Mouse (Mus musculus): ENCODE results near the gene Arhgdib. TPM values are rescaled to one million over a fixed set of nuclear protein-coding genes. Genes with fewer than 3 reads are reported as not detected.

Arhgdib gene
- 228 and 280 TPM in 2 replicates for polyA plus RNA-seq (2012)

DNA sequence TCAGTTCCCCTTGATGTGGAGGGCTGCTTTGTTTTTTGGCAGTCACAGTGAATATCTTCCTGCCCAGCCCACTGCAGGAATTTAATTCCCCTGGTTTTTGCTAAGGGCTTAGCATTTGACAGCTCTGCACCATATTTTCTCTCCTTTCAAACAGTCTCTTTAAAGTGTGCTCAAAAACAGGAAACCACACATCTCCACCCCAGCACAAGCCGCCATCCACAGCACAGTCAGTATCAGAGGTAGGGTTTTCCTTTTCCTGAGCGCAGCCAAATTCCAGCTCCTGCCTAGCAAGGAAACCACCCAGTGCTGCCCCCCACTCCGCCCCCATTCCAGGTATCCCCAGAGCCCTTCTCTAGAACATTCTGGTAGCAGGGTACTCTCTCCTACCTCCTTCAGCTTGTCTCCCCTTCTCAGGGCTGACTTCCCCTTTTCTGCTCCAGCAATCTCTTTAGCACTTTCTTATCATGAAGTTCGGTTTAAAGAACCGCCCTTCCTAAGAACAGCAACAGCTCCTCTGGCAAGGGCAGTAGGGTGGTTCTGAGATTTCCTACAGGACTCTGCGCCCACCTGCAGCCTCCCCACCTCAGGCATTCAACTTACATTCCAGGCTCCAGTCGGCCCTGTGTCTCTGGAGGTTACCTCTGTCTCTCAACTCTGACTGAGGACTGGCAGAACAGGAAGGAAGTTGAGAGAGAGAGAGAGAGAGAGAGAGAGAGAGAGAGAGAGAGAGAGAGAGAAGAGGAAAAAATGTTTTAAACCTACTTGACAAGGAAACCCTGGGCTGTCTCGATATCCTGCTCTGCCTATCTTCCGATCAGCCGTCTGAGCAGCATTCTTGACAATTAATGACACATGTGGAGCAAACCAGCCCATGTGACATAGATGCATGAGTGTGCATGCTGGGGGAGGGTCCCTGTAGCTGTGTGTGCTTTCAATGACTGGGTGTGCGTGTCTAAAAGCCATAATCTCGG, at the start of gene Arhgdib:
Gene Arhgdib, minus strand, starts transcription at position 849 of the 971 bp plus-strand sequence.

DNA sequence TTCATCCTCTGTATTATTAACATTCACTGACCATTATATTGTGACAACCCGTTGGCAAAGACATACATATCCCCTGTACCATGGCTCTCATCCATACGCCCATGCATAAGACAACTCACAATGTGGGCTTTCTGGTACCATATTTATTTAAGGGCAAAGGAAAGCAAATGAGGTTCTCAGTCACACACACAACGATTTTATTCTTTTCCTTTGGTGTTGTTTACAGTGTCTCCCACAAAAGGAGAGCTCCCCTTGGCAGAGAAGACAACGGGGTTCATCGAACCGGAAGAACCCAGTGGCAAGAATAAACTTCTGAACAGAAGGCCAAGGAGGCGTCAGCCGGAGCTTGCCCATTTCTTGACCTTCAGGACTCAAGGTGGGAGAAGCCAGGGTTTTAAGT, 18.2 kb downstream of the Arhgdib start, which contains the start of gene Pde6h:
Gene Pde6h, plus strand, starts transcription at position 301 of the 400 bp plus-strand sequence.

DNA sequence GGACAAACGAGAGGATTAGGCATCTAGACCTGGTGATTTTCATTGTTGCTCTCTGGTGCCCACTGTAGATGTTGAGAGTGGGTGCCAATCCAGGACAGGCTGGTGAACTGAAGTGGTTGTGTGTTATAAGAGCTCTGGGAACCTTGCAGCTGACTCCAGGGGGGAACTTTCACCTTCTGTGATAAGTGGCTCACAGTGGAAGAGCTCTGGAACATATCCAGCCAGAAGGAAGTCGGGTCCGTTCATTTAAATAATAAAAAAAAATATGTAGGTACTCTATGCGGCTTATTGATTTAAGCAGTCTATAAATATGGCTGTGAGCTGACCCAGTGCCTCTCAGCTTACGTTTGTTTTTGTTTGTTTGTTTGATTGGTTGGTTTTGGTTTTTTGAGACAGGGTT, 19.6 kb downstream of the Arhgdib start, which contains the start of gene Erp27:
Gene Erp27, minus strand, starts transcription at position 101 of the 400 bp plus-strand sequence.

DNA sequence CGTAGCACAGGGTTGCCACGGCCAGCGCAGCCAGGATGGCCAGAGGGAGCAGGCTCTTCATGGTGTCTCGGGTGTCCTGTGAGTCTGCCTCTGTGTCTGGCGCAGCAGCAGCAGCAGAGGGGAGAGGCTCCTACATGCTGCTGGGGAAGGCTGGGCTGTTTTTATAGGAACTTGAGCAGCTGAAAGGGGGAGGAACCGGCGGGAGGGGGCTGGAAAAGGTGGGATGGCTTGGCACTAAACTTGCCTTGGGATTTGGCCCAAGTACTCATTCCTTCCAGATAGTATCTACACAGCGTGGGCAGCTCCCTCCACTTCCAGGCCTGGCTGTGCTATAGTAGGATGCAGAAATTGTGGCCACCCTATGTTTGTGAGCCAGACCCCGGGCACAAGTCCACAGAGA, 66.0 kb downstream of the Arhgdib start, which contains the start of gene Mgp:
Gene Mgp, minus strand, starts transcription at position 154 of the 400 bp plus-strand sequence.

Other genes with a start within 250 kb of the Arhgdib start
- not detected in 2 replicates for gene Gucy2c, start 160.1 kb downstream of the Arhgdib start, polyA plus RNA-seq (2012)
- gene Hist4h4, start 137.5 kb downstream of the Arhgdib start, polyA plus RNA-seq (2012), result 0.93 and 1.2 TPM in 2 replicates
- gene H2afj, start 133.7 kb downstream of the Arhgdib start, polyA plus RNA-seq (2012), result 545 and 575 TPM in 2 replicates
- gene BC049715, start 114.3 kb downstream of the Arhgdib start, polyA plus RNA-seq (2012), result 2.3 and 4.9 TPM in 2 replicates
- gene Wbp11, start 113.7 kb downstream of the Arhgdib start, polyA plus RNA-seq (2012), result 221 and 222 TPM in 2 replicates
- gene Smco3, start 106.4 kb downstream of the Arhgdib start, polyA plus RNA-seq (2012), result not detected in 2 replicates
- gene Art4, start 84.2 kb downstream of the Arhgdib start, polyA plus RNA-seq (2012), result 1.3 and 1.8 TPM in 2 replicates
- gene Mgp, start 66.1 kb downstream of the Arhgdib start, polyA plus RNA-seq (2012), result not detected in 2 replicates
- not detected in 2 replicates for gene Erp27, start 19.7 kb downstream of the Arhgdib start, polyA plus RNA-seq (2012)
- gene Pde6h, start 18.1 kb downstream of the Arhgdib start, polyA plus RNA-seq (2012), result 0.02 and 0.12 TPM in 2 replicates
- 0.30 TPM in 1 of 2 replicates, not detected in the other for gene Rerg, start 228.6 kb upstream of the Arhgdib start, polyA plus RNA-seq (2012)